Mouse (Mus musculus): Measurements from ENCODE around the gene Prr12. TPM values are rescaled to one million over a fixed set of nuclear protein-coding genes. Genes with fewer than 3 reads are reported as not detected.

Gene Prr12
- total RNA-seq, 2 experiments from 2014 or later: 77.6 to 81.4 TPM

GRCm38 (mm10) chr7:45007846-45008245 lies 44.8 kb downstream of the Prr12 start:
- no peak overlapping the region for H3K4me3 ChIP-seq
- no peak for DNase-seq (ENCODE audit: low spot score in 2 of 2)
- no peak overlapping the region for H3K27ac ChIP-seq
- TF ChIP-seq CTCF (conservative IDR thresholded peaks at IDR 0.05): no peak

- no peak for TF ChIP-seq CTCF (conservative IDR thresholded peaks at IDR 0.05)
- no peak for DNase-seq (ENCODE audit: low spot score in 2 of 2)
- Histone ChIP-seq H3K4me3 (no peak overlapping the region), H3K27ac (no peak overlapping the region)
Observed at GRCm38 (mm10) chr7:45007141-45007540, 45.5 kb downstream of the Prr12 start.

- no peak overlapping the region for H3K27ac ChIP-seq
Observed at GRCm38 (mm10) chr7:45006503-45006902, 46.2 kb downstream of the Prr12 start.

GRCm38 (mm10) chr7:45005321-45005992 lies 47.2 kb downstream of the Prr12 start:
- no peak for DNase-seq (ENCODE audit: low spot score in 2 of 2)
- H3K27ac ChIP-seq: no peak overlapping the region
- TF ChIP-seq CTCF (conservative IDR thresholded peaks at IDR 0.05): no peak
- no peak overlapping the region for H3K4me3 ChIP-seq

More at GRCm38 (mm10) chr7:45006503-45006902, 46.2 kb downstream of the Prr12 start:
- DNase-seq (ENCODE audit: low spot score in 2 of 2): no peak
- TF ChIP-seq CTCF (conservative IDR thresholded peaks at IDR 0.05): no peak
- H3K4me3 ChIP-seq: no peak overlapping the region

GRCm38 (mm10) chr7:45004546-45004945 lies 48.1 kb downstream of the Prr12 start:
- no peak for TF ChIP-seq CTCF (conservative IDR thresholded peaks at IDR 0.05)
- H3K27ac ChIP-seq: no peak overlapping the region; the same call in 1 of the 2 replicates
- DNase-seq (ENCODE audit: low spot score in 2 of 2): no peak
- no peak overlapping the region for H3K4me3 ChIP-seq

- peak overlapping the region; percentile 23; the same call in 1 of the 2 replicates for H3K27ac ChIP-seq
- no peak overlapping the region for H3K4me3 ChIP-seq
- DNase-seq (ENCODE audit: low spot score in 2 of 2): no peak
- no peak for TF ChIP-seq CTCF (conservative IDR thresholded peaks at IDR 0.05)
Observed at GRCm38 (mm10) chr7:45002440-45002839, 50.2 kb downstream of the Prr12 start.

- TF ChIP-seq CTCF (conservative IDR thresholded peaks at IDR 0.05): no peak
- no peak for DNase-seq (ENCODE audit: low spot score in 2 of 2)
- no peak overlapping the region for H3K4me3 ChIP-seq
- no peak overlapping the region; the same call in 1 of the 2 replicates for H3K27ac ChIP-seq
Observed at GRCm38 (mm10) chr7:45000539-45001114, 52.1 kb downstream of the Prr12 start.

- Histone ChIP-seq H3K27ac (no peak overlapping the region), H3K4me3 (no peak overlapping the region)
- no peak for TF ChIP-seq CTCF (conservative IDR thresholded peaks at IDR 0.05)
- DNase-seq (ENCODE audit: low spot score in 2 of 2): no peak
Observed at GRCm38 (mm10) chr7:44999753-45000152, 52.9 kb downstream of the Prr12 start.

GRCm38 (mm10) chr7:44998501-44998955 lies 54.2 kb downstream of the Prr12 start, which contains the start of gene Bcl2l12:
Bcl2l12 (minus strand) TSS chr7:44998712.
- no peak for DNase-seq (ENCODE audit: low spot score in 2 of 2)
- peak within 1 kb of the TSS; percentile 84 for H3K27ac ChIP-seq
- H3K4me3 ChIP-seq: peak within 1 kb of the TSS; percentile 65
- TF ChIP-seq CTCF (conservative IDR thresholded peaks at IDR 0.05): no peak

- TF ChIP-seq CTCF (conservative IDR thresholded peaks at IDR 0.05): no peak
- H3K4me3 ChIP-seq: peak overlapping the region; percentile 65
- peak overlapping the region; percentile 84 for H3K27ac ChIP-seq
- no peak for DNase-seq (ENCODE audit: low spot score in 2 of 2)
Observed at GRCm38 (mm10) chr7:44997940-44998428, 54.7 kb downstream of the Prr12 start.

GRCm38 (mm10) chr7:44997231-44997939 lies 55.3 kb downstream of the Prr12 start, which contains the start of gene Irf3:
Irf3 (plus strand) TSS chr7:44997648.
- Histone ChIP-seq H3K4me3 (peak within 1 kb of the TSS; percentile 65), H3K27ac (peak within 1 kb of the TSS; percentile 84)
- no peak for TF ChIP-seq CTCF (conservative IDR thresholded peaks at IDR 0.05)
- peak; percentile 95 to 96 for DNase-seq (ENCODE audit: low spot score in 2 of 2)

GRCm38 (mm10) chr7:44996672-44997071 lies 56.0 kb downstream of the Prr12 start:
- no peak for TF ChIP-seq CTCF (conservative IDR thresholded peaks at IDR 0.05)
- H3K27ac ChIP-seq: peak overlapping the region; percentile 84; the same call in 1 of the 2 replicates
- DNase-seq (ENCODE audit: low spot score in 2 of 2): no peak
- peak overlapping the region; percentile 65 for H3K4me3 ChIP-seq
